Mouse (Mus musculus): ENCODE data around the gene Mlc1. TPM values are rescaled to one million over a fixed set of nuclear protein-coding genes. Genes with fewer than 3 reads are reported as not detected.

Mlc1 gene
- polyA plus RNA-seq, 1 experiment from 2014 or later = 17.7 TPM

GRCm38 (mm10) chr15:88921131-88921991 lies 57.4 kb downstream of the Mlc1 start:
- Histone ChIP-seq H3K9ac (no peak overlapping the region), H3K4me3 (replicated peaks; ENCODE audit: low read length) (no peak overlapping the region), H3K4me2 (replicated peaks) (0 out of 2 replicates have a peak overlapping the region, but pooled peaks have one; percentile 25), H3K27me3 (ENCODE audit: control insufficient read depth, insufficient read depth, low read length) (no peaks in the 10 kb centered on the region), H3K4me1 (replicated peaks; ENCODE audit: control insufficient read depth, insufficient read depth, low read length) (no peaks in the 10 kb centered on the region), H3K9me3 (ENCODE audit: control insufficient read depth, low read length) (no peaks in the 10 kb centered on the region), H3K27ac (no peak overlapping the region), H3K36me3 (replicated peaks; ENCODE audit: control insufficient read depth, insufficient read depth) (no peaks in the 10 kb centered on the region)
- ATAC-seq (ENCODE audit: low FRiP score) = peak; percentile 71
- DNase-seq (ENCODE audit: low spot score) = peak; percentile 96
- WGBS = 31% methylated on average over 12 of the region's 12 CpGs

- 96% methylated on average over 1 of the region's 1 CpGs for WGBS
- ATAC-seq (ENCODE audit: low FRiP score) (no peak), DNase-seq (ENCODE audit: low spot score) (no peak)
- no peak overlapping the region for H3K4me3 ChIP-seq (replicated peaks; ENCODE audit: low read length)
- no peak overlapping the region for H3K27ac ChIP-seq
- H3K4me1 ChIP-seq (replicated peaks; ENCODE audit: control insufficient read depth, insufficient read depth, low read length) = no peaks in the 10 kb centered on the region
- no peaks in the 10 kb centered on the region for H3K27me3 ChIP-seq (ENCODE audit: control insufficient read depth, insufficient read depth, low read length)
- H3K9me3 ChIP-seq (ENCODE audit: control insufficient read depth, low read length) = no peaks in the 10 kb centered on the region
- no peaks in the 10 kb centered on the region for H3K36me3 ChIP-seq (replicated peaks; ENCODE audit: control insufficient read depth, insufficient read depth)
- H3K4me2 ChIP-seq (replicated peaks) = no peak overlapping the region
- H3K9ac ChIP-seq = no peak overlapping the region
These were observed 58.7 kb downstream of the Mlc1 start for GRCm38 (mm10) chr15:88920065-88920464.

- no peak overlapping the region for H3K9ac ChIP-seq
- H3K4me2 ChIP-seq (replicated peaks) = no peak overlapping the region
- WGBS = 89% methylated on average over 12 of the region's 12 CpGs
- no peak overlapping the region for H3K27ac ChIP-seq
- no peaks in the 10 kb centered on the region for H3K4me1 ChIP-seq (replicated peaks; ENCODE audit: control insufficient read depth, insufficient read depth, low read length)
- DNase-seq (ENCODE audit: low spot score) (no peak), ATAC-seq (ENCODE audit: low FRiP score) (no peak)
- H3K36me3 ChIP-seq (replicated peaks; ENCODE audit: control insufficient read depth, insufficient read depth) = no peaks in the 10 kb centered on the region
- H3K27me3 ChIP-seq (ENCODE audit: control insufficient read depth, insufficient read depth, low read length) = no peaks in the 10 kb centered on the region
- no peak overlapping the region for H3K4me3 ChIP-seq (replicated peaks; ENCODE audit: low read length)
- H3K9me3 ChIP-seq (ENCODE audit: control insufficient read depth, low read length) = no peaks in the 10 kb centered on the region
These were observed 59.5 kb downstream of the Mlc1 start for GRCm38 (mm10) chr15:88919328-88919727.

DNA sequence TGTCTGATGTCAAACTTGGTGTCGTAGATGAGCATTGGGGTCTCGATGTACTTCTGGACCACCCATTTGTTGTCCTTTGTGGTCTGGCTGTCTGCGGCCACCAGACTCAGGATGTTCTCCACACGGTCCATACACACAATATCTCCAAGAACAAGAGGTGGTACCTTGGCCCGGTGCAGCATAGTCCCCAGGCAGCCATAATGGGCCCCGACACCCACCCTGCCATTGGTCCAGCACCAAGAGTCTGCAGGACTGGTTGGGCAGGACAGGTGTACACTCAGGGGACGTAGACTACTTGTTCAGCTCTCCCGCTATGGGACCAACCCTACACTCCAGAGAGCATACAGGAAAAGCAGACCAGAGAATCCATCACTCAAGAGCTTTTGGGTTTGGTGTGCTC lies 61.7 kb downstream of the Mlc1 start:
- no peaks in the 10 kb centered on the region for H3K4me1 ChIP-seq (replicated peaks; ENCODE audit: control insufficient read depth, insufficient read depth, low read length)
- H3K27ac ChIP-seq = no peak overlapping the region
- no peak for DNase-seq (ENCODE audit: low spot score)
- H3K4me2 ChIP-seq (replicated peaks) = no peak overlapping the region
- H3K9ac ChIP-seq = no peak overlapping the region
- H3K36me3 ChIP-seq (replicated peaks; ENCODE audit: control insufficient read depth, insufficient read depth) = no peaks in the 10 kb centered on the region
- H3K9me3 ChIP-seq (ENCODE audit: control insufficient read depth, low read length) = no peaks in the 10 kb centered on the region
- WGBS = 96% methylated on average over 8 of the region's 8 CpGs
- H3K27me3 ChIP-seq (ENCODE audit: control insufficient read depth, insufficient read depth, low read length) = no peaks in the 10 kb centered on the region
- ATAC-seq (ENCODE audit: low FRiP score) = no peak
- no peak overlapping the region for H3K4me3 ChIP-seq (replicated peaks; ENCODE audit: low read length)

DNA sequence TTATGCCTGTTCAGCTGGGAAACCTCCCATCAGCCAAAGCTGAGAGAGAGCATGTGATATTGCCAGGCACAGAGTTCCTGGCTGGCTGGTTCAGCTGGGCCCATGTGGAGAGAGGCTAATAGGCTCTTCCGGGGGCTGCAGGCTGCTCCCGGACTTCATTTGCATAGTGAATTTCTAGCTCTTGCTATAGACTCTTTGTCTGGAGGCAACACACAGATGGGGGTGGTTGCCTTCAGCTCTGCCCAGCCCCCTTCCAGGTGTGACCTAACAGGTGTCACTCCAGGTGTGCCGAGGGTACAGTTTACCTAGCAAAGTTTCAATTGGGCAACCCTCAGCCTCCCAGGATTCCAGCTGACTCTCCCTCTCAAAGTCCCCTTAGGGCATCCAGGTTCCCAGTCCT lies 62.4 kb downstream of the Mlc1 start:
- Histone ChIP-seq H3K4me3 (replicated peaks; ENCODE audit: low read length) (no peak overlapping the region), H3K27me3 (ENCODE audit: control insufficient read depth, insufficient read depth, low read length) (no peaks in the 10 kb centered on the region), H3K27ac (no peak overlapping the region), H3K4me2 (replicated peaks) (no peak overlapping the region), H3K9ac (no peak overlapping the region), H3K9me3 (ENCODE audit: control insufficient read depth, low read length) (no peaks in the 10 kb centered on the region), H3K4me1 (replicated peaks; ENCODE audit: control insufficient read depth, insufficient read depth, low read length) (no peaks in the 10 kb centered on the region), H3K36me3 (replicated peaks; ENCODE audit: control insufficient read depth, insufficient read depth) (no peaks in the 10 kb centered on the region)
- 37% methylated on average over 3 of the region's 3 CpGs for WGBS
- DNase-seq (ENCODE audit: low spot score) (no peak), ATAC-seq (ENCODE audit: low FRiP score) (no peak)

GRCm38 (mm10) chr15:88915046-88915445 lies 63.8 kb downstream of the Mlc1 start:
- Histone ChIP-seq H3K27me3 (ENCODE audit: control insufficient read depth, insufficient read depth, low read length) (no peaks in the 10 kb centered on the region), H3K4me2 (replicated peaks) (no peak overlapping the region), H3K27ac (no peak overlapping the region), H3K9ac (no peak overlapping the region), H3K4me3 (replicated peaks; ENCODE audit: low read length) (no peak overlapping the region), H3K4me1 (replicated peaks; ENCODE audit: control insufficient read depth, insufficient read depth, low read length) (no peaks in the 10 kb centered on the region), H3K36me3 (replicated peaks; ENCODE audit: control insufficient read depth, insufficient read depth) (no peaks in the 10 kb centered on the region), H3K9me3 (ENCODE audit: control insufficient read depth, low read length) (no peaks in the 10 kb centered on the region)
- 97% methylated on average over 7 of the region's 7 CpGs for WGBS
- no peak for ATAC-seq (ENCODE audit: low FRiP score)
- DNase-seq (ENCODE audit: low spot score) = no peak

- H3K4me1 ChIP-seq (replicated peaks; ENCODE audit: control insufficient read depth, insufficient read depth, low read length) = no peaks in the 10 kb centered on the region
- ATAC-seq (ENCODE audit: low FRiP score) (no peak), DNase-seq (ENCODE audit: low spot score) (no peak)
- H3K27ac ChIP-seq = no peak overlapping the region
- no peak overlapping the region for H3K4me2 ChIP-seq (replicated peaks)
- no peaks in the 10 kb centered on the region for H3K27me3 ChIP-seq (ENCODE audit: control insufficient read depth, insufficient read depth, low read length)
- WGBS = 67% methylated on average over 4 of the region's 4 CpGs
- H3K9me3 ChIP-seq (ENCODE audit: control insufficient read depth, low read length) = no peaks in the 10 kb centered on the region
- no peak overlapping the region for H3K4me3 ChIP-seq (replicated peaks; ENCODE audit: low read length)
- no peak overlapping the region for H3K9ac ChIP-seq
- H3K36me3 ChIP-seq (replicated peaks; ENCODE audit: control insufficient read depth, insufficient read depth) = no peaks in the 10 kb centered on the region
These were observed 72.5 kb downstream of the Mlc1 start for GRCm38 (mm10) chr15:88906347-88906746.

Other genes with a start within 250 kb of the Mlc1 start
- 20.3 and 20.8 TPM in 2 replicates for gene Brd1, start 244.8 kb downstream of the Mlc1 start, polyA plus RNA-seq (2014; fragmentation: Nextera tagmentation; extraction: Ambion mirVana)
- 18.4 and 19.9 TPM in 2 replicates for gene Zbed4, start 227.3 kb downstream of the Mlc1 start, polyA plus RNA-seq (2014; fragmentation: Nextera tagmentation; extraction: Ambion mirVana)
- gene Alg12, start 159.7 kb downstream of the Mlc1 start, polyA plus RNA-seq (2014; fragmentation: Nextera tagmentation; extraction: Ambion mirVana) = 9.0 and 10.0 TPM in 2 replicates
- 59.5 and 64.0 TPM in 2 replicates for gene Creld2, start 159.4 kb downstream of the Mlc1 start, polyA plus RNA-seq (2014; fragmentation: Nextera tagmentation; extraction: Ambion mirVana)
- gene Pim3, start 116.8 kb downstream of the Mlc1 start, polyA plus RNA-seq (2014; fragmentation: Nextera tagmentation; extraction: Ambion mirVana) = 52.1 and 61.0 TPM in 2 replicates
- 0.13 TPM in 1 of 2 replicates, not detected in the other for gene Ttll8, start 24.6 kb downstream of the Mlc1 start, polyA plus RNA-seq (2014; fragmentation: Nextera tagmentation; extraction: Ambion mirVana)
- not detected in 2 replicates for gene Mov10l1, start 3.9 kb upstream of the Mlc1 start, polyA plus RNA-seq (2014; fragmentation: Nextera tagmentation; extraction: Ambion mirVana)
- gene Panx2, start 80.7 kb upstream of the Mlc1 start, polyA plus RNA-seq (2014; fragmentation: Nextera tagmentation; extraction: Ambion mirVana) = 8.4 and 8.5 TPM in 2 replicates
- gene Trabd, start 96.1 kb upstream of the Mlc1 start, polyA plus RNA-seq (2014; fragmentation: Nextera tagmentation; extraction: Ambion mirVana) = 34.2 and 41.0 TPM in 2 replicates
- gene Selenoo, start 110.1 kb upstream of the Mlc1 start, polyA plus RNA-seq (2014; fragmentation: Nextera tagmentation; extraction: Ambion mirVana) = 22.2 and 23.0 TPM in 2 replicates
- 17.2 and 19.1 TPM in 2 replicates for gene Tubgcp6, start 144.1 kb upstream of the Mlc1 start, polyA plus RNA-seq (2014; fragmentation: Nextera tagmentation; extraction: Ambion mirVana)
- gene Hdac10, start 149.7 kb upstream of the Mlc1 start, polyA plus RNA-seq (2014; fragmentation: Nextera tagmentation; extraction: Ambion mirVana) = 17.0 and 19.1 TPM in 2 replicates
- 3.3 and 4.0 TPM in 2 replicates for gene Mapk12, start 161.7 kb upstream of the Mlc1 start, polyA plus RNA-seq (2014; fragmentation: Nextera tagmentation; extraction: Ambion mirVana)
- gene Mapk11, start 170.6 kb upstream of the Mlc1 start, polyA plus RNA-seq (2014; fragmentation: Nextera tagmentation; extraction: Ambion mirVana) = 20.4 and 22.4 TPM in 2 replicates
- 99.2 and 101 TPM in 2 replicates for gene Plxnb2, start 201.8 kb upstream of the Mlc1 start, polyA plus RNA-seq (2014; fragmentation: Nextera tagmentation; extraction: Ambion mirVana)
- gene Dennd6b, start 217.5 kb upstream of the Mlc1 start, polyA plus RNA-seq (2014; fragmentation: Nextera tagmentation; extraction: Ambion mirVana) = 71.4 and 71.6 TPM in 2 replicates
- 78.2 and 84.0 TPM in 2 replicates for gene Ppp6r2, start 232.5 kb upstream of the Mlc1 start, polyA plus RNA-seq (2014; fragmentation: Nextera tagmentation; extraction: Ambion mirVana)